Mouse (Mus musculus): ENCODE data around the gene Gm12248. TPM values are rescaled to one million over a fixed set of nuclear protein-coding genes. Genes with fewer than 3 reads are reported as not detected.

Gm12248 gene
- polyA plus RNA-seq, 1 experiment = 1.6 TPM

GRCm38 (mm10) chr11:58014604-58015003 lies 78.3 kb downstream of the Gm12248 start:
- DNase-seq = no peak
- Histone ChIP-seq H3K4me1 (ENCODE audit: control insufficient read depth, insufficient read depth, low read length) (peaks cover 22% of the 10 kb centered on the region), H3K4me3 (replicated peaks; ENCODE audit: extremely low read depth, low read depth, low read length) (no peak overlapping the region)
- 44% methylated on average over 1 of the region's 1 CpGs for WGBS
- TF ChIP-seq CTCF (IDR thresholded peaks at IDR 0.05; ENCODE audit: insufficient read depth, low read length) = no peak
- no peak for TF ChIP-seq POLR2A (IDR thresholded peaks at IDR 0.05; ENCODE audit: borderline replicate concordance, extremely low read depth, low read depth, low read length)

Other genes with a start within 250 kb of the Gm12248 start
- gene Larp1, start 84.1 kb downstream of the Gm12248 start, polyA plus RNA-seq (2012; rRNA removed) = 26.9 and 34.6 TPM in 2 replicates
- gene Cnot8, start 11.0 kb upstream of the Gm12248 start, polyA plus RNA-seq (2012; rRNA removed) = 41.5 and 64.0 TPM in 2 replicates
- 5.5 and 5.7 TPM in 2 replicates for gene Gemin5, start 75.4 kb upstream of the Gm12248 start, polyA plus RNA-seq (2012; rRNA removed)
- gene Mrpl22, start 78.5 kb upstream of the Gm12248 start, polyA plus RNA-seq (2012; rRNA removed) = 18.4 and 22.6 TPM in 2 replicates
- 11.6 and 14.7 TPM in 2 replicates for gene Igtp, start 106.4 kb upstream of the Gm12248 start, polyA plus RNA-seq (2012; rRNA removed)
- gene Irgm2, start 106.5 kb upstream of the Gm12248 start, polyA plus RNA-seq (2012; rRNA removed) = 13.9 and 16.4 TPM in 2 replicates
- gene 4930438A08Rik, start 181.7 kb upstream of the Gm12248 start, polyA plus RNA-seq (2012; rRNA removed) = 0.12 TPM in 1 of 2 replicates, not detected in the other
- gene Zfp692, start 213.9 kb upstream of the Gm12248 start, polyA plus RNA-seq (2012; rRNA removed) = 17.0 and 24.1 TPM in 2 replicates
- gene Zfp672, start 237.2 kb upstream of the Gm12248 start, polyA plus RNA-seq (2012; rRNA removed) = 30.2 and 30.6 TPM in 2 replicates
- gene Sh3bp5l, start 237.6 kb upstream of the Gm12248 start, polyA plus RNA-seq (2012; rRNA removed) = 29.4 and 36.5 TPM in 2 replicates

All from lung, adult 2 months (tissue).